In the genomic region with DNA sequence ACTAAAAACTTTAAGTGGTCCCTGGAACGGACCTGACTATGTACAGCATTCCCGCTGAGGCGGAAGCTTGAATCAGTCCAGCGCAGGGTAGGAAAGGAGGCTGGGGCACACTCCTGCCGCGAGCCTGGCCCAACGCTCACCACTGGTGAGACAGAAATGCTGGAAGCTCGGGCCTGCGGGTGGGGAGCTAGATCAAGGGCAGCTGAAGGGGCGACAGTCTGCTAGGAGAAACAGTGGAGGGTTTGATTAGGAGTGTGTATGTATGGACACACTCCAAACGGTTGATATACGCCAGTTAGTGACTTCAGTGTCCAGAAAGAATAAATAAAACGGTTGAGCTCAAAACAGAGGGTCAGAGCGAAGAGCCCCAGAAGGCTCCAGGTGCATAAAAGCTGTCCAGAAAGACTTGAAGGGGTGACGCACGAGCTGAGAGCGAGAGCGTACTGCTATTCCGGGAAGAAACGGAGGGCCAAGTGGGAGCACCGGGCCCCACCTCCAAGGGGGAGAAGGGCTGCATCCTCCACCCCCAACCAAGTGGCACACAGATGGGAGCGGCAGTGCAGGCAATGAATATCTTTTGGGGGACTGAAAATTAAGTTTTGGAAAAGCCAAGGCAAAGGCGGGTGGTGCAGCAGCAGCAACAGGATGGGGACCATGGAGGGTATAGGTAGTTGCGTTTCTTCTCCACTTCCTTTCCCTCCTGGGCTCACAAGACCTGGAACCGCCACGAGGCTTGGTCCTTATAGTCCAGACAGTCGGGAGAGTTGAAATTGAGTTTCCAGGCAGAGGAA, we compare ENCODE assay signal across 10 mouse cellular contexts. TPM values are rescaled to one million over a fixed set of nuclear protein-coding genes. Genes with fewer than 3 reads are reported as not detected.
A peak's percentile ranks its signal among the peaks of the same experiment; 100 is the strongest.
DNase-seq lines count a peak whose midpoint lies in the region; ATAC-seq lines count a peak whose summit lies in the region.
"Had no signal": no experiment of that assay in that cellular context is flagged by ENCODE, and none has a peak within 500 bp of the region (broad histone marks: within the 10 kb centered on the region; RNA-seq: fewer than 3 reads in every experiment).

No protein-coding gene starts in this region.

- H3K27ac ChIP-seq in heart, embryonic 12.5 days (ENCODE audit: poor library complexity, severe bottlenecking) = no peak overlapping the region
- H3K27ac ChIP-seq in forebrain, embryonic 10.5 days = peak overlapping the region; percentile 99
- H3K27ac ChIP-seq in limb, embryonic 12.5 days = no peak overlapping the region

- peak overlapping the region; percentile 45; the same call in 1 of the 2 replicates for H3K4me3 ChIP-seq in heart, embryonic 12.5 days
- peak overlapping the region; percentile 91 for H3K4me3 ChIP-seq in forebrain, embryonic 10.5 days
- H3K4me3 ChIP-seq in limb, embryonic 12.5 days (replicated peaks) = peak overlapping the region; percentile 26; the same call in 1 of the 2 replicates
- H3K4me3 ChIP-seq: myocyte had no signal

- no peak for DNase-seq in heart, adult 9 months (ENCODE audit: low spot score in 2 of 2)
- DNase-seq in ES-CJ7 (ENCODE audit: low read depth, low spot score) (peak; percentile 53), MN1 (ENCODE audit: low spot score) (no peak)
- DNase-seq in forebrain, embryonic 10.5 days (ENCODE audit: extremely low spot score, low spot score) = peak; percentile 52
- DNase-seq in frontal cortex, postnatal 25 days (ENCODE audit: low spot score in 2 of 2) = no peak
- DNase-seq: thymus, adult 2 months had no signal

- no peak for ATAC-seq in heart, embryonic 12.5 days (ENCODE audit: insufficient number of reproducible peaks, low FRiP score)
- ATAC-seq in limb, embryonic 12.5 days (ENCODE audit: insufficient number of reproducible peaks, insufficient read depth, low FRiP score, low TSS enrichment, low read depth) = no peak
- ATAC-seq in erythroid progenitor cell, adult 5-6 weeks (replicated peaks; ENCODE audit: low FRiP score, poor library complexity, severe bottlenecking) = no peak

- peak overlapping the region; percentile 72 for H3K4me2 ChIP-seq in heart, embryonic 12.5 days
- H3K4me2 ChIP-seq in limb, embryonic 12.5 days = peak overlapping the region; percentile 49; the same call in 1 of the 2 replicates

- H3K27me3 ChIP-seq in heart, embryonic 12.5 days (replicated peaks) = peaks cover 69% of the 10 kb centered on the region
- H3K27me3 ChIP-seq in forebrain, embryonic 10.5 days (ENCODE audit: poor library complexity, severe bottlenecking) = peaks cover 99% of the 10 kb centered on the region
- peaks cover 92% of the 10 kb centered on the region for H3K27me3 ChIP-seq in limb, embryonic 12.5 days

- H3K9me3 ChIP-seq in heart, embryonic 12.5 days (replicated peaks) = peaks cover 4% of the 10 kb centered on the region; the same call in 1 of the 2 replicates
- no peaks in the 10 kb centered on the region for H3K9me3 ChIP-seq in forebrain, embryonic 10.5 days
- H3K9me3 ChIP-seq in limb, embryonic 12.5 days = no peaks in the 10 kb centered on the region

- peaks cover 42% of the 10 kb centered on the region for H3K4me1 ChIP-seq in heart, embryonic 12.5 days (replicated peaks)
- H3K4me1 ChIP-seq in forebrain, embryonic 10.5 days = peaks cover 79% of the 10 kb centered on the region
- peaks cover 28% of the 10 kb centered on the region for H3K4me1 ChIP-seq in limb, embryonic 12.5 days (replicated peaks)

- H3K36me3 ChIP-seq in heart, embryonic 12.5 days = no peaks in the 10 kb centered on the region
- H3K36me3 ChIP-seq in forebrain, embryonic 10.5 days (replicated peaks) = peaks cover 64% of the 10 kb centered on the region
- no peaks in the 10 kb centered on the region for H3K36me3 ChIP-seq in limb, embryonic 12.5 days

- WGBS in heart, embryonic 12.5 days = 5% methylated on average over 27 of the region's 27 CpGs
- WGBS in forebrain, embryonic 10.5 days = 9% methylated on average over 27 of the region's 27 CpGs
- WGBS in limb, embryonic 12.5 days = 3% methylated on average over 27 of the region's 27 CpGs

- no peak overlapping the region for H3K9ac ChIP-seq in heart, embryonic 12.5 days
- H3K9ac ChIP-seq in limb, embryonic 12.5 days (replicated peaks) = no peak overlapping the region

RNA-seq across cellular contexts. Expression of a gene that starts 7.0 kb away (rescaled TPM):
- polyA plus RNA-seq in heart, embryonic 12.5 days (2016; fragmentation: Nextera tagmentation; extraction: Ambion mirVana) = 0.28 and 0.45 TPM in 2 replicates
- 39.2 and 46.1 TPM in 2 replicates for polyA plus RNA-seq in forebrain, embryonic 10.5 days (2016; fragmentation: Nextera tagmentation; extraction: Ambion mirVana)
- 0.97 and 1.1 TPM in 2 replicates for polyA plus RNA-seq in limb, embryonic 12.5 days (2016; fragmentation: Nextera tagmentation; extraction: Ambion mirVana)
- total RNA-seq in erythroid progenitor cell, adult 5-6 weeks (2015; ENCODE audit: low replicate concordance) = not detected in 2 replicates
- total RNA-seq in erythroid progenitor cell, adult 5-6 weeks (2017; ENCODE audit: low replicate concordance) = not detected in 2 replicates

Comparison
In these comparisons a context has a peak if more than half of its experiments do, and no peak if none do; other contexts are left out.
1. H3K4me3 ChIP-seq: peak in every context shown above with its lines; median percentile 91 in forebrain, embryonic 10.5 days; 45 in heart, embryonic 12.5 days; 26 in limb, embryonic 12.5 days.
2. DNase-seq: peak in ES-CJ7 (single experiment) and forebrain, embryonic 10.5 days (single experiment); none in heart, adult 9 months (0 of 2), frontal cortex, postnatal 25 days (0 of 2) and MN1 (single experiment).
3. RNA of a gene that starts 7.0 kb away (polyA plus RNA-seq): 39.2 to 46.1 TPM in forebrain, embryonic 10.5 days; 0.97 to 1.1 TPM in limb, embryonic 12.5 days and 0.28 to 0.45 TPM in heart, embryonic 12.5 days; every median in the first group is over 10 times any median in the second.